Comparison of ENCODE assay signal across 22 mouse cellular contexts in the genomic region with DNA sequence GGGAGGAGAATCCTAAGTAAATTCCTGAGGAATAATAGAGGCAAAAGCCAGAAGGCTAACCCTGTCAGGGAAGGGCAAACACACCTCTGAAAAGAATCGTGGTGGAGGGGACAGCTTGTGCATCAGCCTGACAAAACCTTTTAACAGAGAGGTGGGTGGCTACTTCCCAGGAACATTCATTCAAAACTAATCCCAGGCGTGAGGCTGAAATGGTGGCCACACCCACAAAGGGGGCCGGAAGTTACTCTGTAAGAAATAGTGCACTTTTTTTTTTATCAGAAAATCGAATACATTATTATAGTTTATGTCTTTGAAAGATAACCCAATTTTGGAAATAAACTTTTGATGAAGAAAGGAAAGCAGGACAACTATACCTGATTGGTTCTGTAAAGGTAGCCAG.
A peak's percentile ranks its signal among the peaks of the same experiment; 100 is the strongest.
DNase-seq lines count a peak whose midpoint lies in the region; ATAC-seq and TF ChIP-seq lines count a peak whose summit lies in the region.
"Had no signal": no experiment of that assay in that cellular context is flagged by ENCODE, and none has a peak within 500 bp of the region (broad histone marks: within the 10 kb centered on the region; RNA-seq: fewer than 3 reads in every experiment).

No protein-coding gene starts in this region.

- no peaks in the 10 kb centered on the region for H3K9me3 ChIP-seq in ES-Bruce4 (replicated peaks; ENCODE audit: control insufficient read depth, insufficient read depth, low read length, poor library complexity, severe bottlenecking)
- no peaks in the 10 kb centered on the region for H3K9me3 ChIP-seq in liver, embryonic 14.5 days (ENCODE audit: control insufficient read depth, low read length)
- H3K9me3 ChIP-seq: embryonic facial prominence, embryonic 10.5 days; forebrain, embryonic 15.5 days; heart, embryonic 13.5 days; hindbrain, embryonic 15.5 days had no signal

- peak overlapping the region; percentile 72; the same call in 1 of the 2 replicates for H3K27ac ChIP-seq in ES-Bruce4 (ENCODE audit: insufficient read depth, low read length)
- H3K27ac ChIP-seq in liver, embryonic 14.5 days: peak overlapping the region; percentile 8; the same call in 1 of the 2 replicates
- H3K27ac ChIP-seq: embryonic facial prominence, embryonic 10.5 days; forebrain, embryonic 15.5 days; heart, embryonic 13.5 days; hindbrain, embryonic 15.5 days had no signal

- no peak overlapping the region for H3K4me3 ChIP-seq in ES-Bruce4 (ENCODE audit: low read depth, low read length)
- no peak overlapping the region for H3K4me3 ChIP-seq in liver, embryonic 14.5 days (ENCODE audit: insufficient read depth in 1 of 2, low read depth in 2 of 2, low read length in 2 of 2)
- H3K4me3 ChIP-seq: embryonic facial prominence, embryonic 10.5 days; erythroblast, embryonic 14.5 days; forebrain, embryonic 15.5 days; heart, embryonic 13.5 days; hindbrain, embryonic 15.5 days had no signal

- 33% methylated on average over 4 of the region's 4 CpGs for WGBS in liver, embryonic 14.5 days (ENCODE audit: insufficient replicate concordance)

- TF ChIP-seq EP300 in ES-Bruce4 (IDR thresholded peaks at IDR 0.05; ENCODE audit: insufficient read depth, low read depth, low read length): peak; percentile 53; the same call in 1 of the 2 replicates
- TF ChIP-seq EP300 in liver, embryonic 14.5 days (IDR thresholded peaks at IDR 0.05; ENCODE audit: low read depth): no peak

- no peak overlapping the region for H3K9ac ChIP-seq in ES-Bruce4 (ENCODE audit: low read depth, poor library complexity, severe bottlenecking)
- no peak overlapping the region for H3K9ac ChIP-seq in liver, embryonic 14.5 days (replicated peaks)
- H3K9ac ChIP-seq: forebrain, embryonic 15.5 days; heart, embryonic 13.5 days; hindbrain, embryonic 15.5 days had no signal

- no peaks in the 10 kb centered on the region for H3K36me3 ChIP-seq in ES-Bruce4 (ENCODE audit: control insufficient read depth, insufficient read depth, low read length, poor library complexity, severe bottlenecking)
- no peaks in the 10 kb centered on the region for H3K36me3 ChIP-seq in liver, embryonic 14.5 days (replicated peaks; ENCODE audit: control insufficient read depth, insufficient read depth, low read depth)
- H3K36me3 ChIP-seq: embryonic facial prominence, embryonic 10.5 days; forebrain, embryonic 15.5 days; heart, embryonic 13.5 days; hindbrain, embryonic 15.5 days had no signal

- no peak for TF ChIP-seq CTCF in ES-Bruce4 (IDR thresholded peaks at IDR 0.05; ENCODE audit: low read depth, low read length)
- no peak for TF ChIP-seq CTCF in liver, embryonic 14.5 days (IDR thresholded peaks at IDR 0.05; ENCODE audit: low read depth)

- TF ChIP-seq POLR2A in ES-Bruce4 (IDR thresholded peaks at IDR 0.05; ENCODE audit: insufficient read depth, low read length): no peak

- ATAC-seq in liver, embryonic 14.5 days (ENCODE audit: insufficient read depth): no peak
- ATAC-seq: activated CD4-positive, CD25-positive, alpha-beta regulatory T cell, adult 4 months; CD4-positive, CD25-positive, alpha-beta regulatory T cell, adult 4 months; forebrain, embryonic 15.5 days; inflammation-experienced regulatory T-cells, adult 6 months; intestine, postnatal 0 days had no signal

- H3K4me1 ChIP-seq in ES-Bruce4 (ENCODE audit: control insufficient read depth, insufficient read depth, low read length): peaks cover 2% of the 10 kb centered on the region
- H3K4me1 ChIP-seq in liver, embryonic 14.5 days (replicated peaks; ENCODE audit: control insufficient read depth in 2 of 2, insufficient read depth in 2 of 2, low read length in 1 of 2): peaks cover 33 to 36% of the 10 kb centered on the region in 2 experiments
- H3K4me1 ChIP-seq: forebrain, embryonic 15.5 days; hindbrain, embryonic 15.5 days had no signal

- H3K27me3 ChIP-seq in ES-Bruce4 (ENCODE audit: control insufficient read depth, insufficient read depth, low read length, poor library complexity, severe bottlenecking): no peaks in the 10 kb centered on the region
- no peaks in the 10 kb centered on the region for H3K27me3 ChIP-seq in liver, embryonic 14.5 days (ENCODE audit: control insufficient read depth, insufficient read depth, low read length)
- H3K27me3 ChIP-seq: forebrain, embryonic 15.5 days; heart, embryonic 13.5 days; hindbrain, embryonic 15.5 days had no signal

- DNase-seq in ES-CJ7 (ENCODE audit: low read depth, low spot score): peak; percentile 11
- DNase-seq in ZHBTc4 (ENCODE audit: low read depth, low spot score): peak; percentile 37
- no peak for DNase-seq in liver, embryonic 14.5 days (ENCODE audit: low read depth in 3 of 3, low spot score in 3 of 3)
- DNase-seq in right cerebral cortex, adult 2 months (ENCODE audit: low spot score in 2 of 2): no peak
- DNase-seq in cerebellum, adult 18-20 months: no peak
- no peak for DNase-seq in adrenal gland, adult (ENCODE audit: inconsistent age in 2 of 2, low spot score in 1 of 2)
- DNase-seq: adrenal gland, adult 2 months; adrenal gland, postnatal 25 days; cerebellum, adult 2 months; cerebellum, postnatal 10 days; gastrocnemius, postnatal 10 days; heart, postnatal 36 days had no signal

- no peak overlapping the region for H3K4me2 ChIP-seq in liver, embryonic 14.5 days (ENCODE audit: low read depth)
- H3K4me2 ChIP-seq: forebrain, embryonic 15.5 days; heart, embryonic 13.5 days; hindbrain, embryonic 15.5 days had no signal

Comparison
In these comparisons a context has a peak if more than half of its experiments do, and no peak if none do; other contexts are left out.
1. DNase-seq: peak in ES-CJ7 (single experiment) and ZHBTc4 (single experiment); none in liver, embryonic 14.5 days (0 of 3), right cerebral cortex, adult 2 months (0 of 2), cerebellum, adult 18-20 months (0 of 2) and adrenal gland, adult (0 of 2).